Mouse (Mus musculus) spleen, adult 2 months (tissue): ENCODE results near the gene Cpm.

Experiments
- CTCF ChIP-seq: fragments of 200-500 bp; IDR thresholded peaks from 2 replicates; pipeline ENCODE4 v1.5.1; 2011; ENCODE audit warnings: mild to moderate bottlenecking, inconsistent platforms; ENCODE audit not compliant: insufficient read depth, insufficient read length, insufficient replicate concordance; ENCODE audit errors: extremely low read depth
- POLR2A ChIP-seq: fragments of 200-500 bp; IDR thresholded peaks from 2 replicates; pipeline ENCODE4 v1.6.1; 2011; ENCODE audit warnings: low read depth, low read length, inconsistent platforms

DNA sequence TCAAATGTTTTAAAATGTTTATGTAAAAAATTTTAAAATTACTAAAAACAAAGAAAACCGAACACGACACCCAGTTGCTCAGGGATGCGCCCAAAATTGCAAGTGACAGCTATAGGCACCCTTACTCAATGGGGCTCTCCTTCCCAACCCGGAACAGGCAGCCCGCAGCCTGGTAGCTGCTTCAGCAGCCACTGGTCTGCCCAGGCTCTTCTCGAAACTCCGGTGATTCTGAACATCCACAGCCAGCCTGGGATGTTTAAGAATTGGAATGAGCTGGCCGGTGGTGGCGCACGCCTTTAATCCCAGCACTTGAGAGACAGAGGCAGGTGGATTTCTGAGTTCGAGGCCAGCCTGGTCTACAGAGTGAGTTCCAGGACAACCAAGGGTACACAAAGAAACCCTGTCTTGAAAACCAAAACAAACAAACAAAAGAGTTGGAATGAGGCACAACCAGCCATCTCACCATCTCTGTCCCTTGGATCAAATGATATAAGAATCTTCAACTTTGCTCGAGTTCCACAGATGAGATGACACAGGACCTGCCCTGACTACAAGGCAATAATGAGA, 101.4 kb downstream of the Cpm start:
- no peak for TF ChIP-seq CTCF
- no peak for TF ChIP-seq POLR2A
